ENCODE assay signal across 16 mouse cellular contexts in the genomic region with DNA sequence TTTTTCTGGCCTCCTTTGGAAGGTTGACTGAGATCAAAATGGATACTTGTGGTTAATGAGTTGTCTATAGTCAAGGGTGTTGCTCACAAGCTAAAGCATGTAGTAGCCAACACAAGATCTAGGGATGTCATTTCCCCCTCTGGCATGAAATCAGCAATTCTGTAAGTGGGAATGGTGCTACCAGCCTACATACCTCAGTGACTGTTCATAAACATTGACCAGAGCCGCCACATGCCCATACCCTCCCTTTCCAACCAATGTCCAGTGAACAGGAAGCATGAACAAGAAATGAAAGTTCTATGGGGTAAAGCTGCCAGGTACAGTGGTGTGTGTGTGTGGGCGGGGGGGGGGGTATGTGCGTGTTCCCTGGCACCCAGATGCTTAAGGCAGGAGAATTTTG.
"Had no signal": no experiment of that assay in that cellular context is flagged by ENCODE, and none has a peak within 500 bp of the region (broad histone marks: within the 10 kb centered on the region; RNA-seq: fewer than 3 reads in every experiment).

No protein-coding gene starts in this region.

- H3K4me1 ChIP-seq: midbrain, embryonic 12.5 days; midbrain, embryonic 15.5 days had no signal

- H3K27me3 ChIP-seq: limb, embryonic 12.5 days; limb, embryonic 15.5 days; midbrain, embryonic 12.5 days; midbrain, embryonic 15.5 days; neural tube, embryonic 13.5 days had no signal

- H3K9me3 ChIP-seq: limb, embryonic 12.5 days; limb, embryonic 15.5 days; midbrain, embryonic 12.5 days; midbrain, embryonic 15.5 days; neural tube, embryonic 13.5 days had no signal

- ATAC-seq: liver, postnatal 0 days; lung, postnatal 0 days; midbrain, embryonic 15.5 days had no signal

- H3K4me2 ChIP-seq: limb, embryonic 12.5 days; limb, embryonic 15.5 days; liver, embryonic 11.5 days; lung, embryonic 14.5 days; midbrain, embryonic 12.5 days; midbrain, embryonic 15.5 days; neural tube, embryonic 13.5 days had no signal

- H3K36me3 ChIP-seq: limb, embryonic 12.5 days; limb, embryonic 15.5 days; midbrain, embryonic 12.5 days; midbrain, embryonic 15.5 days; neural tube, embryonic 13.5 days had no signal

- H3K27ac ChIP-seq: limb, embryonic 12.5 days; limb, embryonic 15.5 days; liver, embryonic 14.5 days; macrophage; midbrain, embryonic 12.5 days; midbrain, embryonic 15.5 days; neural tube, embryonic 13.5 days had no signal

- H3K4me3 ChIP-seq: limb, embryonic 12.5 days; limb, embryonic 15.5 days; midbrain, embryonic 12.5 days; midbrain, embryonic 15.5 days; neural tube, embryonic 13.5 days had no signal

- DNase-seq: kidney, postnatal 14 days; kidney, postnatal 4 days; left cerebral cortex, postnatal 4 days; liver, postnatal 0 days; lung, embryonic 14.5 days; thymus, adult 18-20 months; thymus, postnatal 36 days had no signal

- H3K9ac ChIP-seq: limb, embryonic 12.5 days; limb, embryonic 15.5 days; liver, embryonic 14.5 days; liver, postnatal 0 days; lung, embryonic 14.5 days; midbrain, embryonic 12.5 days; midbrain, embryonic 15.5 days; neural tube, embryonic 13.5 days had no signal
